In genomic region chr14:76451011-76451410, GRCm38 (mm10) we compare ENCODE assay signal across 20 mouse cellular contexts. TPM values are rescaled to one million over a fixed set of nuclear protein-coding genes. Genes with fewer than 3 reads are reported as not detected.
DNase-seq lines count a peak whose midpoint lies in the region; ATAC-seq and TF ChIP-seq lines count a peak whose summit lies in the region.
"Had no signal": no experiment of that assay in that cellular context is flagged by ENCODE, and none has a peak within 500 bp of the region (broad histone marks: within the 10 kb centered on the region; RNA-seq: fewer than 3 reads in every experiment).

No protein-coding gene starts in this region.

- no peak overlapping the region for H3K4me2 ChIP-seq in kidney, embryonic 16.5 days (replicated peaks; ENCODE audit: low read depth, low read length)
- H3K4me2 ChIP-seq in lung, embryonic 14.5 days = no peak overlapping the region
- H3K4me2 ChIP-seq: embryonic facial prominence, embryonic 12.5 days; forebrain, embryonic 12.5 days; heart, embryonic 13.5 days; hindbrain, embryonic 12.5 days had no signal

- no peaks in the 10 kb centered on the region for H3K9me3 ChIP-seq in kidney, embryonic 16.5 days (ENCODE audit: low read length)
- no peaks in the 10 kb centered on the region for H3K9me3 ChIP-seq in lung, embryonic 14.5 days (ENCODE audit: low read depth, low read length)
- H3K9me3 ChIP-seq: embryonic facial prominence, embryonic 12.5 days; forebrain, embryonic 12.5 days; heart, embryonic 13.5 days; hindbrain, embryonic 12.5 days had no signal

- TF ChIP-seq CTCF in lung, embryonic 14.5 days (IDR thresholded peaks at IDR 0.05; ENCODE audit: low read depth) = no peak

- 0 out of 2 replicates have a peak overlapping the region, but pooled peaks have one; percentile 29 for H3K27ac ChIP-seq in kidney, embryonic 16.5 days (ENCODE audit: low read length)
- H3K27ac ChIP-seq in lung, embryonic 14.5 days (ENCODE audit: low read depth) = no peak overlapping the region
- H3K27ac ChIP-seq: embryonic facial prominence, embryonic 12.5 days; forebrain, embryonic 12.5 days; gastrocnemius, adult 2 months; hindbrain, embryonic 12.5 days had no signal

- DNase-seq in kidney, postnatal 36 days = no peak
- peak; percentile 28 for DNase-seq in lung, embryonic 14.5 days
- no peak for DNase-seq in lung, postnatal 25 days (ENCODE audit: low spot score)
- peak; percentile 16 for DNase-seq in R1 (ENCODE audit: low read depth, low spot score)
- DNase-seq in brain, adult 2 months (ENCODE audit: low read depth, low spot score) = peak; percentile 70
- DNase-seq: adrenal gland, adult 8-10 months; adrenal gland, postnatal 36 days; cerebellum, adult 11 months; cerebellum, adult 8-10 months; cerebellum, postnatal 14 days; gastrocnemius, adult 2 months; gastrocnemius, postnatal 25 days; heart, postnatal 4 days had no signal

- no peak overlapping the region for H3K4me3 ChIP-seq in kidney, embryonic 16.5 days (ENCODE audit: low read length)
- no peak overlapping the region for H3K4me3 ChIP-seq in lung, embryonic 14.5 days (ENCODE audit: low read depth, low read length)
- H3K4me3 ChIP-seq: embryonic facial prominence, embryonic 12.5 days; forebrain, embryonic 12.5 days; gastrocnemius, adult 2 months; heart, embryonic 13.5 days; hindbrain, embryonic 12.5 days had no signal

- H3K9ac ChIP-seq in kidney, embryonic 16.5 days (replicated peaks; ENCODE audit: low read length) = no peak overlapping the region
- no peak overlapping the region for H3K9ac ChIP-seq in lung, embryonic 14.5 days
- H3K9ac ChIP-seq: embryonic facial prominence, embryonic 12.5 days; forebrain, embryonic 12.5 days; heart, embryonic 13.5 days; hindbrain, embryonic 12.5 days had no signal

- H3K27me3 ChIP-seq in kidney, embryonic 16.5 days (ENCODE audit: insufficient read depth, low read length) = no peaks in the 10 kb centered on the region
- no peaks in the 10 kb centered on the region for H3K27me3 ChIP-seq in lung, embryonic 14.5 days (ENCODE audit: insufficient read depth, low read length)
- H3K27me3 ChIP-seq: embryonic facial prominence, embryonic 12.5 days; forebrain, embryonic 12.5 days; heart, embryonic 13.5 days; hindbrain, embryonic 12.5 days had no signal

- 69% methylated on average over 6 of the region's 6 CpGs for WGBS in kidney, embryonic 16.5 days
- WGBS in lung, embryonic 14.5 days = 44% methylated on average over 6 of the region's 6 CpGs

- no peak for ATAC-seq in kidney, embryonic 16.5 days (ENCODE audit: low FRiP score, low TSS enrichment)
- no peak for ATAC-seq in lung, embryonic 14.5 days (ENCODE audit: insufficient read depth)
- ATAC-seq in erythroid progenitor cell, adult 5-6 weeks (replicated peaks; ENCODE audit: low FRiP score, poor library complexity, severe bottlenecking) = no peak
- ATAC-seq: forebrain, embryonic 16.5 days had no signal

- H3K36me3 ChIP-seq in kidney, embryonic 16.5 days (ENCODE audit: insufficient read depth, low read length) = 0 out of 2 replicates have a peak, but pooled peaks cover 2% of the 10 kb centered on the region
- no peaks in the 10 kb centered on the region for H3K36me3 ChIP-seq in lung, embryonic 14.5 days (ENCODE audit: insufficient read depth)

- H3K4me1 ChIP-seq in kidney, embryonic 16.5 days (ENCODE audit: insufficient read depth, low read length) = peaks cover 16% of the 10 kb centered on the region; the same call in 1 of the 2 replicates
- peaks cover 47% of the 10 kb centered on the region for H3K4me1 ChIP-seq in lung, embryonic 14.5 days (ENCODE audit: insufficient read depth)
- H3K4me1 ChIP-seq: embryonic facial prominence, embryonic 12.5 days had no signal

RNA-seq across cellular contexts. Expression of gene Tsc22d1, which starts 36.2 kb away (rescaled TPM):
- polyA plus RNA-seq in kidney, embryonic 16.5 days (2015; fragmentation: Nextera tagmentation; extraction: Ambion mirVana) = 1,044 and 1,092 TPM in 2 replicates
- polyA plus RNA-seq in lung, embryonic 14.5 days (2014; fragmentation: Nextera tagmentation; extraction: Ambion mirVana) = 645 and 660 TPM in 2 replicates
- 51.1 and 58.7 TPM in 2 replicates for total RNA-seq in erythroid progenitor cell, adult 5-6 weeks (2015; ENCODE audit: low replicate concordance)
- 20.2 and 41.1 TPM in 2 replicates for total RNA-seq in erythroid progenitor cell, adult 5-6 weeks (2017; ENCODE audit: low replicate concordance)

Comparison
In these comparisons a context has a peak if more than half of its experiments do, and no peak if none do; other contexts are left out.
1. DNase-seq: peak in lung, embryonic 14.5 days (single experiment), R1 (single experiment) and brain, adult 2 months (single experiment); none in kidney, postnatal 36 days (0 of 2) and lung, postnatal 25 days (single experiment).